In genomic region chr10:122915905-122916304, GRCm38 (mm10) we compare ENCODE assay signal across 17 mouse cellular contexts.
DNase-seq lines count a peak whose midpoint lies in the region; ATAC-seq and TF ChIP-seq lines count a peak whose summit lies in the region.
"Had no signal": no experiment of that assay in that cellular context is flagged by ENCODE, and none has a peak within 500 bp of the region (broad histone marks: within the 10 kb centered on the region; RNA-seq: fewer than 3 reads in every experiment).

No protein-coding gene starts in this region.

- TF ChIP-seq POLR2A in thymus, adult 2 months (IDR thresholded peaks at IDR 0.05; ENCODE audit: control insufficient read depth, extremely low read depth, insufficient read depth, low read length, poor library complexity), result no peak

- no peak for ATAC-seq in CD4-positive, CD25-positive, alpha-beta regulatory T cell, adult 4 months
- no peak for ATAC-seq in limb, embryonic 11.5 days (ENCODE audit: insufficient number of reproducible peaks, low FRiP score, low TSS enrichment, low read depth)
- ATAC-seq: forebrain, postnatal 0 days; intestine, embryonic 16.5 days; midbrain, embryonic 13.5 days had no signal

- peak; percentile 20 for DNase-seq in CD4-positive, CD25-positive, alpha-beta regulatory T cell, adult 2 months (ENCODE audit: low read depth, low spot score)
- DNase-seq in thymus, adult 2 months, result no peak
- DNase-seq in thymus, postnatal 4 days, result no peak
- no peak for DNase-seq in limb, embryonic 11.5 days (ENCODE audit: low spot score)
- DNase-seq in gastrocnemius, postnatal 4 days (ENCODE audit: low spot score in 2 of 2), result no peak
- no peak for DNase-seq in spleen, postnatal 10 days (ENCODE audit: low spot score in 2 of 2)
- no peak for DNase-seq in urinary bladder, postnatal 36 days (ENCODE audit: low spot score in 2 of 2)
- DNase-seq: cerebellum, adult 11 months; cerebellum, postnatal 36 days; forebrain, postnatal 0 days; gastrocnemius, postnatal 10 days; left cerebral cortex, postnatal 4 days; lung, postnatal 36 days had no signal

- peaks cover 24% of the 10 kb centered on the region for H3K4me1 ChIP-seq in thymus, adult 2 months (replicated peaks; ENCODE audit: control insufficient read depth, insufficient read depth, low read length)
- H3K4me1 ChIP-seq in limb, embryonic 11.5 days (ENCODE audit: control insufficient read depth, insufficient read depth, low read length), result peaks cover 37% of the 10 kb centered on the region

- peaks cover 23% of the 10 kb centered on the region for H3K36me3 ChIP-seq in thymus, adult 2 months (ENCODE audit: control insufficient read depth, insufficient read depth, low read length)
- H3K36me3 ChIP-seq in limb, embryonic 11.5 days (ENCODE audit: control insufficient read depth, insufficient read depth, low read length), result no peaks in the 10 kb centered on the region
- H3K36me3 ChIP-seq: heart, embryonic 10.5 days; midbrain, embryonic 13.5 days had no signal

- no peak overlapping the region for H3K4me3 ChIP-seq in thymus, adult 2 months (ENCODE audit: control insufficient read depth, insufficient read depth, low read length)
- no peak overlapping the region for H3K4me3 ChIP-seq in limb, embryonic 11.5 days (ENCODE audit: low read depth, low read length)
- H3K4me3 ChIP-seq: heart, embryonic 10.5 days; midbrain, embryonic 13.5 days had no signal

- no peak overlapping the region for H3K4me2 ChIP-seq in limb, embryonic 11.5 days (ENCODE audit: low read depth, severe bottlenecking)
- H3K4me2 ChIP-seq: midbrain, embryonic 13.5 days had no signal

- no peaks in the 10 kb centered on the region for H3K27me3 ChIP-seq in thymus, adult 2 months (ENCODE audit: control insufficient read depth, insufficient read depth, low read length)
- H3K27me3 ChIP-seq in limb, embryonic 11.5 days (ENCODE audit: control insufficient read depth, insufficient read depth, low read length), result no peaks in the 10 kb centered on the region
- H3K27me3 ChIP-seq: midbrain, embryonic 13.5 days had no signal

- peak overlapping the region; percentile 27; the same call in 1 of the 2 replicates for H3K27ac ChIP-seq in thymus, adult 2 months (ENCODE audit: control insufficient read depth, insufficient read depth, low read length)
- peak overlapping the region; percentile 76 for H3K27ac ChIP-seq in limb, embryonic 11.5 days (replicated peaks; ENCODE audit: low read depth, low read length)
- H3K27ac ChIP-seq: heart, embryonic 10.5 days; midbrain, embryonic 13.5 days had no signal

- WGBS in thymus, adult 2 months, result 19% methylated on average over 8 of the region's 8 CpGs
- WGBS in limb, embryonic 11.5 days, result 54% methylated on average over 8 of the region's 8 CpGs

- H3K9ac ChIP-seq in limb, embryonic 11.5 days (ENCODE audit: low read length), result no peak overlapping the region
- H3K9ac ChIP-seq: forebrain, postnatal 0 days; midbrain, embryonic 13.5 days had no signal

- no peaks in the 10 kb centered on the region for H3K9me3 ChIP-seq in limb, embryonic 11.5 days (ENCODE audit: control insufficient read depth, low read length)
- H3K9me3 ChIP-seq: heart, embryonic 10.5 days; midbrain, embryonic 13.5 days had no signal

- peak; percentile 13; the same call in 1 of the 2 replicates for TF ChIP-seq CTCF in thymus, adult 2 months (IDR thresholded peaks at IDR 0.05; ENCODE audit: borderline replicate concordance, control insufficient read depth, extremely low read depth, insufficient read depth, low read length, poor library complexity)
